Mouse (Mus musculus) megakaryocyte, embryonic 14.5 days (primary cell): ENCODE measurements around the gene Nipsnap1. TPM values are rescaled to one million over a fixed set of nuclear protein-coding genes. Genes with fewer than 3 reads are reported as not detected.

Source experiments
- H3K27me3 ChIP-seq: replicated peaks from 2 replicates; pipeline ENCODE3; 2012; ENCODE audit warnings: inconsistent platforms
- H3K36me3 ChIP-seq: replicated peaks from 2 replicates; pipeline ENCODE3; 2012; ENCODE audit warnings: low read length, inconsistent platforms, mixed read lengths
- H3K4me1 ChIP-seq: 2 replicates; pipeline ENCODE4 v1.6.1; 2012; ENCODE audit warnings: inconsistent platforms
- H3K4me3 ChIP-seq: replicated peaks from 2 replicates; pipeline ENCODE3; 2012; ENCODE audit warnings: moderate library complexity, mild to moderate bottlenecking, inconsistent platforms
- H3K9me3 ChIP-seq: 2 replicates; pipeline ENCODE4 v1.6.1; 2012; ENCODE audit warnings: inconsistent platforms
- FLI1 ChIP-seq: IDR thresholded peaks from 2 replicates; pipeline ENCODE4 v1.6.1; 2012; ENCODE audit warnings: low read length, inconsistent platforms, mixed read lengths
- GATA1 ChIP-seq: IDR thresholded peaks from 3 replicates; pipeline ENCODE4 v1.6.1; 2012; ENCODE audit warnings: mixed read lengths, low read length, inconsistent platforms, borderline replicate concordance
- polyA plus RNA-seq: library from polyadenylated mRNA; stranded (reverse); fragments of >175 nt; gene quantifications from 2 replicates; pipeline ENCODE4 v1.2.3, GENCODE M21; 2012; ENCODE audit warnings: low replicate concordance; ENCODE audit not compliant: insufficient read depth

Gene Nipsnap1
- polyA plus RNA-seq, 1 experiment: 9.5 TPM

GRCm38 (mm10) chr11:4862730-4863129, 11.0 kb upstream of the Nipsnap1 start:
- Histone ChIP-seq H3K36me3 (no peaks in the 10 kb centered on the region), H3K4me3 (no peak overlapping the region), H3K9me3 (no peaks in the 10 kb centered on the region), H3K4me1 (peaks cover 11% of the 10 kb centered on the region), H3K27me3 (peaks cover 42% of the 10 kb centered on the region)
- no peak for TF ChIP-seq GATA1
- TF ChIP-seq FLI1: no peak

- no peak for TF ChIP-seq FLI1
- no peak for TF ChIP-seq GATA1
- Histone ChIP-seq H3K27me3 (peaks cover 30% of the 10 kb centered on the region), H3K4me3 (no peak overlapping the region), H3K4me1 (peaks cover 16% of the 10 kb centered on the region), H3K36me3 (no peaks in the 10 kb centered on the region), H3K9me3 (no peaks in the 10 kb centered on the region)
Observed at GRCm38 (mm10) chr11:4865645-4866251, 8.0 kb upstream of the Nipsnap1 start.

GRCm38 (mm10) chr11:4874551-4874950, 800 bp downstream of the Nipsnap1 start:
- Histone ChIP-seq H3K27me3 (peaks cover 5% of the 10 kb centered on the region), H3K36me3 (no peaks in the 10 kb centered on the region), H3K4me3 (peak overlapping the region; percentile 94), H3K9me3 (peaks cover 3% of the 10 kb centered on the region), H3K4me1 (peaks cover 19% of the 10 kb centered on the region)
- TF ChIP-seq FLI1 (no peak), GATA1 (no peak)

GRCm38 (mm10) chr11:4881087-4881486, 7.3 kb downstream of the Nipsnap1 start:
- no peak for TF ChIP-seq GATA1
- TF ChIP-seq FLI1: no peak
- peaks cover 16% of the 10 kb centered on the region for H3K36me3 ChIP-seq
- H3K9me3 ChIP-seq: no peaks in the 10 kb centered on the region
- H3K4me1 ChIP-seq: peaks cover 18% of the 10 kb centered on the region
- H3K4me3 ChIP-seq: no peak overlapping the region
- H3K27me3 ChIP-seq: no peaks in the 10 kb centered on the region

- Histone ChIP-seq H3K9me3 (no peaks in the 10 kb centered on the region), H3K36me3 (peaks cover 18% of the 10 kb centered on the region), H3K27me3 (no peaks in the 10 kb centered on the region), H3K4me1 (peaks cover 18% of the 10 kb centered on the region), H3K4me3 (no peak overlapping the region)
- no peak for TF ChIP-seq GATA1
- TF ChIP-seq FLI1: no peak
Observed at GRCm38 (mm10) chr11:4882892-4883627, 9.3 kb downstream of the Nipsnap1 start.

- Histone ChIP-seq H3K4me1 (peaks cover 17% of the 10 kb centered on the region), H3K27me3 (no peaks in the 10 kb centered on the region), H3K4me3 (no peak overlapping the region), H3K9me3 (no peaks in the 10 kb centered on the region), H3K36me3 (peaks cover 41% of the 10 kb centered on the region)
- no peak for TF ChIP-seq GATA1
- TF ChIP-seq FLI1: no peak
Observed at GRCm38 (mm10) chr11:4885385-4885903, 11.7 kb downstream of the Nipsnap1 start.

GRCm38 (mm10) chr11:4886987-4887386, 13.2 kb downstream of the Nipsnap1 start:
- H3K4me3 ChIP-seq: no peak overlapping the region
- no peak for TF ChIP-seq FLI1
- no peaks in the 10 kb centered on the region for H3K27me3 ChIP-seq
- H3K9me3 ChIP-seq: no peaks in the 10 kb centered on the region
- H3K4me1 ChIP-seq: peaks cover 4% of the 10 kb centered on the region; the same call in 1 of the 2 replicates
- H3K36me3 ChIP-seq: peaks cover 50% of the 10 kb centered on the region

GRCm38 (mm10) chr11:4894848-4895816, 21.4 kb downstream of the Nipsnap1 start, which contains the start of gene Thoc5:
TSS of gene Thoc5 (plus strand) at chr11:4895320.
- H3K36me3 ChIP-seq: peaks cover 29% of the 10 kb centered on the region
- TF ChIP-seq GATA1: no peak
- TF ChIP-seq FLI1: peak; percentile 95
- H3K4me1 ChIP-seq: peaks cover 17% of the 10 kb centered on the region
- H3K4me3 ChIP-seq: peak within 1 kb of the TSS; percentile 98
- no peaks in the 10 kb centered on the region for H3K27me3 ChIP-seq
- no peaks in the 10 kb centered on the region for H3K9me3 ChIP-seq

- no peaks in the 10 kb centered on the region for H3K27me3 ChIP-seq
- H3K4me3 ChIP-seq: no peak overlapping the region
- peaks cover 13% of the 10 kb centered on the region for H3K4me1 ChIP-seq
- peaks cover 56% of the 10 kb centered on the region for H3K36me3 ChIP-seq
- TF ChIP-seq FLI1: no peak
- TF ChIP-seq GATA1: no peak
- H3K9me3 ChIP-seq: no peaks in the 10 kb centered on the region
Observed at GRCm38 (mm10) chr11:4900437-4900836, 26.7 kb downstream of the Nipsnap1 start.

- Histone ChIP-seq H3K9me3 (no peaks in the 10 kb centered on the region), H3K4me1 (peaks cover 1% of the 10 kb centered on the region; the same call in 1 of the 2 replicates), H3K4me3 (no peak overlapping the region), H3K27me3 (no peaks in the 10 kb centered on the region), H3K36me3 (peaks cover 68% of the 10 kb centered on the region)
- no peak for TF ChIP-seq GATA1
- TF ChIP-seq FLI1: no peak
Observed at GRCm38 (mm10) chr11:4901956-4902355, 28.2 kb downstream of the Nipsnap1 start.
